Mouse (Mus musculus) spleen, postnatal 10 days (tissue): Measurements from ENCODE around the gene Pigk.

Source experiments
- DNase-seq, 2 experiments: peaks; one replicate each; pipeline ENCODE4 v3.0.0; 2021 to 2022; ENCODE audit warnings: low spot score in 2 of 2

Gene Pigk

DNA sequence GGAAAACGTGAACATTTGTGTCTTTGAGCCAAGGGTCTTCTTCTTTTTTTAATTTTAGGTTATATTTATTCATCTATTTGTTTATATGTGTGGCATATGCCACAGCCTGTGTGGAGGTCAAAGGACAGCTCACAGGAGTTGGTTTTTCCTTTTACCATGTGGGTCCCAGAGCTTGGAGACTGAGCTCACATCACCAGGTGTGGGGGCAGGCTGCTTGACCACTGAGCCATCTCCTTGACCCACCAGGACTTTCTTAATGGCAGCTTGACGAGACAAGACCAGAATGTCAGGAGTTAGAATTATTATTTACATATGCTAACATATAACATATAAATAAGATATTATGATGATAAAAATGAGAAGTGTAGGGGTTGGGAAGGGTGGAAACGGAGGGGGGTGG is 182.2 kb downstream of the Pigk start:
- no peak for DNase-seq

- no peak for DNase-seq
Measured at GRCm38 (mm10) chr3:152897196-152897595, 183.3 kb downstream of the Pigk start.

- no peak for DNase-seq
Measured at GRCm38 (mm10) chr3:152898906-152899305, 185.0 kb downstream of the Pigk start.

DNA sequence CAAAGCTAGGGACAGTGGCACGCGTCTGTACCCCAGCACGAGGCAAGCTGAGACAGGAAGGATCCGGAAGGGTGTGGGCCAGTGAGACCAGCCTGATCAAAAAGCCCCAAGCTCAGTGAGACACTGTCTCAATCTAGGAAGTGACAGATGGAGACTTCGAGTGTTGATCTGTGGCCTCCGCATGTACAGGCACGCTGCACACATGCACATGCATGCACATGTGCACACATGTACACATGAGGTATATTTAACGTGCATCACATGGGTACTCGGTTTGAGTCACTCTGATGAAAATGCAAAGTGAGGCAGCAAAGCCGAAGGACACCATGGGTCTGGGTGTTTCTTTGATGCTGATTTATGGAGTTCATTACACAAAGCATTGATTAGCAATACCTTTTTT is 191.1 kb downstream of the Pigk start:
- DNase-seq, result no peak

DNA sequence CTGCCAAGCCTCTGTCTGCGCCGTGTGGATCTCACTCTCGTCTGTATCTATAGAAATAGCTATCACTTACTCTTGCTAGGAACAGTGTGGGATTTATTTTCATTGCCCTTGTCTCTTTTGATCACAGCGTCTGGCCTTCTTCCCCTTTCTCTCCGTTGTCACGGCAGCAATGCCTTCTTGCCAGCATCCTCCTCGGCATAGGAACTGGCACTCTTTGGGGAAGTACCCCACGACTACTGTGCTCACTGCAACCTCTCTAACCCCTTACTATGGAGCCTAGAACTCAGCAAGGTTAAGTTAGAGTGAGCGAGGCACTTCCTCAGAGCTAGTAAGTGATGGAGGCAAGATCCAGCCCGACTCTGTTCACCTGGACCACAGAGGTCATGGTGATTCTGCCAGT is 191.9 kb downstream of the Pigk start:
- DNase-seq, result no peak

GRCm38 (mm10) chr3:152907087-152907486 is 193.2 kb downstream of the Pigk start:
- no peak for DNase-seq

DNA sequence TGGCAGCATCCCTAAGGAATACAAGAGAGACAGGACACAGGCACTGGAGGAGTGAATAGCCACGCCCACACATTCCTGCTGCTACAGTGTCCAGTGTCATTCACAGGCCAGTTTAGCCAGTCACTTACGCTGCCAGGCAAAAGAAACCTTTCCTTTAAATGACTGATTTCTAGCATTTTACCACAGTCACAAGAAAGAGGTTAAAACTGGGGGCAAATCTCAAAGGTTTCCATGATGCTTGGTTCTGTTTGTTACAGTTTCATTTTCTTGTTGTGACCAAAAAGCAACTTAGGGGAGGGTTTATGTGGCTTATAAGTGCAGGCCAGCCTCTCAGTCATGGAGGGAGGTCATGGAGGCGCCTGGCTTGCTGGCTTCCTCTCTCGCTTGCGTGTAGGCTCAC is 193.8 kb downstream of the Pigk start:
- no peak for DNase-seq

GRCm38 (mm10) chr3:152911578-152911977 is 197.7 kb downstream of the Pigk start:
- DNase-seq, result no peak

DNA sequence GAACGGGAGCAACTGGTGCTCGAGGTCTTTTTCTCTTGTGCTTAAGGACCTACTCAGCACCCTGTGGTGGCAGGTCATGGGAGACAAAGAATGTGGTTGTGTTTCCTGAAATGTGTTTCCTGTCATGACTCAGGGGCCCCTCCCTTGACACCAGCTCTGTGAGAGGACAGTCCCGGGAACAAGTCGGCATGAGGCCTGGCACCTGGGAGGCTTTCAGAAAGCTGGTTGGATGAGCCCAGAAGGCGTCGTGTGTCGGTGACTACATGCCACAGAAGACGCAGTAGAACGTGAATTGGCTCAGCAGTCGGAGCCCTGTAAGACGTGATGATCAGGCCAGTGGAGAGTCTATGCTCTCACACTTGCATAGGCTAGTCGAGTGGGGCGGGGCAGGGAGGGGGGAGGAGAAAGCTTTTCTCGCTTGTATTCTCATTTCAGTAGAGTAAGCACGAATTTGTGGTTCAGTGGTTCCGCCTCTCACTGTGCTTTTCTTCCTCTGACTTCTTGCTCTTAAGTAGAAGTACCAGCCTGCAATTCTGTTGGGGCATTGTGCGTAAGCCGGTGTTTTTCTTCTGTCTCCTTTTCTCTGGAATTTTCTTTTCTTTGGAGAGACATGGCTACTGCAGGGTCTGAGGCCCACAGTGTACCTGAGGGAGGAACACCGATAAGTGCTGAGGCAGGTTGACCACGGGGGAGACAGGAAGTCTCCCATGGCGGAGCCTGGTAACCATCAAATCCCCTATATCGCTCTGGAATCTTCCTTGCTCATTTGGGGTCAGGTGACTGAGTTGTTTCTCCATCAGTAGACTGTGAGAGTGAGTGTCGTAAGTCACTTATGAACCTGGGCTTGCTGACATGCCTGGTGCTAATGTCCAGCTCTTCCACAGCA is 198.6 kb downstream of the Pigk start:
- peak in 1 of 2 experiments; percentile 44 for DNase-seq

GRCm38 (mm10) chr3:152913150-152913549 is 199.2 kb downstream of the Pigk start:
- no peak for DNase-seq

- no peak for DNase-seq
Measured at GRCm38 (mm10) chr3:152913625-152914024, 199.7 kb downstream of the Pigk start.

GRCm38 (mm10) chr3:152914376-152914775 is 200.5 kb downstream of the Pigk start:
- no peak for DNase-seq

- DNase-seq, result no peak
Measured at GRCm38 (mm10) chr3:152917579-152917978, 203.7 kb downstream of the Pigk start.

DNA sequence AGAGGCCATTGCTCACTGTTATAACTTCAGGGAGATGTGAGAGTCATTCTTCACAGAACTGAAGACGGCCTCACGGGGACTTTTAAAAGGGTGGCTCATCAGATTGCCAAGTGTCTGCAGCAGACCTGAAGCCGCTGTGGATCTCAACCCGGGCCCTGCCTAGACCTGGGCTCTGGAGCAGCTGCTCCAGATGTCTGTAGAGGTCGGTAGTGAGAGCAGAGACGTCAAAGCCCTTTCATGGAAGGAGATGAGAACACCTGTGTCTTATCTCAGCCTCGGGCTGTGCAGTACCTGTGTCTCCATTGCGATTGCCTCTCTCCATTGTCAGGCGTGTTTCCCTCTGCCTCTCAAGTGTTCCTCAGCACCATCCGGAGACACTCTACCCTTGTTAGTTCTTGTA is 205.2 kb downstream of the Pigk start:
- no peak for DNase-seq

DNA sequence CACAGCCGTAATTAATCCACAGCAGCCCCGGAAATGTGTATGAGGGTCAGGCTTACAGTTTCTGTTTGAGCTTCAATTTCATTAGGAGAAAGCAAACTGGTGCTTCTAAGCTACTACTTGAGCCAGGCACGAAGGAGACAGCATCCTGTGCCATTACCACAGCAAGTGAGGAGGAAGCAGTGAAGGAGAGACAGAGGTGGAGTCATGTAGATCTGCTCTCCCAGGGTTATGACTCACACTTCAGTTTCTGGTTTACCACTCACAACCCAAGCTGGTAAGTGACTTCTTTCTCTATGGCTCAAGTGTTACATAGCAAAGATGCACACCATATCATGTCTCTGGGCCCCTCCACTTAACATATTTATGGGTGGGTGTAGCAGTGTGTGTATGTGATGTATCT is 206.5 kb downstream of the Pigk start:
- DNase-seq, result no peak

GRCm38 (mm10) chr3:152923530-152923929 is 209.6 kb downstream of the Pigk start:
- DNase-seq, result no peak

GRCm38 (mm10) chr3:152925364-152925763 is 211.5 kb downstream of the Pigk start:
- DNase-seq, result no peak

DNA sequence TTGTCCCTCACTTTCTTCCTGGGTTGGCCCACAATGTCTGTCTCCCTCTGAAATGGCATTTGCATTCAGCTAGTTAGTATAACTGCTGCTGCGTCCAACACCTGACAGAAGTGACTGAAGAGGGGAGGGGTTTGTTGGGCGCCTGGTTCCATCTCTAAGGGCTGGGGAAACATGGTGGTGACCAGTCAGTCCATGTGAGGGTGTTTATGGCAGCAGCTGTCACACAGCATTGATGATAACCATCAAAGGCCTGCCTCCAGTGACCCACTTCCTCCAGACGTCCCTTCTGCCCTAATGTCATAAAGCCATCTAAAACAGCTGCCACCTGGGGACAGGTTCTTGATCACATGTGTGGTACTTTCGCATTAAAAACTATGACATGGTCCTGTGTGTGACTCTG is 212.3 kb downstream of the Pigk start:
- no peak for DNase-seq

- no peak for DNase-seq
Measured at GRCm38 (mm10) chr3:152928287-152928975, 214.5 kb downstream of the Pigk start.

- DNase-seq, result no peak
Measured at GRCm38 (mm10) chr3:152929256-152929787, 215.4 kb downstream of the Pigk start.

GRCm38 (mm10) chr3:152929788-152930281 is 215.9 kb downstream of the Pigk start:
- peak in 1 of 2 experiments; percentile 60 for DNase-seq

DNA sequence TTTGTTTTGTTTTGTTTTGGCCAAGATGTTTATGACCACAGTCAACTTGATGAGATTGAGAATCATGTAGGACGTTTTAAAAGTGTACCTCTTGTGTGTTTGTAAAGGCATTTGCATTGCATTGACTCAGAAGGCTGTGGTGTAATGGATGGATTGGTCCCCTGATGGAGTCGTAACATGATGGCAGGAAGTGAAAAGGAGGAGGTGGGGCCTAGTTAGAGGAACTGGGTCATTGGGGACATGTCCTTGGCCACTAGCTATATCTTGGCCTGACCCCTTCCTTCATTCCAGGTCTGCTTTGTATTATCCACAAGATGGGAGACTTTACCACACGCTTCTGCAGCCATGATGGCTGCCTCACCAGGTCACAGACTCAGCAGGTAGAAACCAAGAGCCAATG is 217.5 kb downstream of the Pigk start:
- no peak for DNase-seq

- DNase-seq, result peak in 1 of 2 experiments; percentile 46
Measured at GRCm38 (mm10) chr3:152932096-152932495, 218.2 kb downstream of the Pigk start.
